Mouse (Mus musculus) thymus, postnatal 0 days (tissue): ENCODE data around the gene Epb41l2. TPM values are rescaled to one million over a fixed set of nuclear protein-coding genes. Genes with fewer than 3 reads are reported as not detected.

Experiments
- DNase-seq: peaks from one replicate; pipeline ENCODE4 v3.0.0-alpha.2; 2015; ENCODE audit warnings: low spot score
- polyA plus RNA-seq: library from polyadenylated mRNA; unstranded; fragments of >200 nt; fragmentation: Nextera tagmentation; extraction: Ambion mirVana; gene quantifications from 2 replicates; pipeline ENCODE4 v1.2.1, GENCODE M21; 2015

Epb41l2 gene
- 27.5 and 29.4 TPM in 2 replicates for polyA plus RNA-seq

DNA sequence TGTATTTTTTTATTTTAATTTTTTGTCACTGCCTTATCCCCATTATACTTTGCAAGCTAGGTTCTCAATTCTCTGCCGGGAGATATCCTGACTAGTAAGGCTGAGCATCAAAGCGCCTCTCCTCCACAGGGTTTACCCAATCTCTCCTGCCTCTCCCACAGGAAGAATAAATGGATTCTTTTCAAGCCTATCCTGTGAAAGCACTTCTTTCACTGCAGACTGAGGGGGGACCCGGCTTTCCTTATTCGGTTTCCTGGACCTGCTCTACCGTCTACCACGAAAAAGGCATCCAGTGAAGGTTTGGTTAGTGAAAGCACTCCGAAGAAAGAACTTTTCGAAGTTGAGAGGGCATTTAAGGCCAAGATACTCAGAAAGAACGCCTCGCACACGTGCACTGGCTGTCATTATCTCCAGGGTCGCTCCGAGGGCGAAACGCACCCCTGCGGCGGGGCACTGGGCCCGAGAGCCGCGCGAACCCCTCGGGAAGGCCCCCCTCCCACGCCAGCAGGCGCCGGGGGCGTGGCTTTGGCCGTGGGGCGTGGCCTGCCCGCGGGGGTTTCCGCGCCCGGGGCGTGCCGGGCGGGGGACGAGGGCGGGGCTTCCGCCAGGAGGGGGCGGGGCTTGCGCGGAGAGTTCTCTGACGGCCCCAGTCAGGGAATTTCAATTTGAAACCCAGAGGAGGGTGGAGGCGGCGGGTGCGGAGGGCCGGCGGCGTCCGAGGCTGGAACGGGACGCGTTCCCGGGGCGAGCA is at the start of gene Epb41l2:
TSS of gene Epb41l2 (plus strand) at position 591 of the 751 bp plus-strand sequence.
- DNase-seq: peak; percentile 90

DNA sequence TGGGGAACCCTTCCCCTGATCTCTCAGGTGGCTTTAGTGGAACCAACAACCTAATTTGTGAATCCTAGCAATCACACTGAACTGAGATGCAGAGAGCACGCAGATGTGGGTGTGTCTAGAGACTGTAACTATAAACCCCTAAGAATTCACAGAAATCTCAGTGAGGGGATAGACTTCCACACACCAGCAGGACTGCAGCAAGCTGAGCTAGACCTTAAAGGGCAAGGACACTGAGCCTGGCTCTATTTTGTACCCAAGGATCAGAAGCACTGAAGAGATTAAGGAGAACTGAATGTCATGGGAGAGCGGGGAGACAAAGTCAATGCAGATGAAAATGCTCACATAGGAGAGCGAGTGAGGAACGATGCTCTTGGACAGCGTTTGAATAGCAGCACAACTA is 49.6 kb upstream of the Epb41l2 start:
- DNase-seq: no peak

DNA sequence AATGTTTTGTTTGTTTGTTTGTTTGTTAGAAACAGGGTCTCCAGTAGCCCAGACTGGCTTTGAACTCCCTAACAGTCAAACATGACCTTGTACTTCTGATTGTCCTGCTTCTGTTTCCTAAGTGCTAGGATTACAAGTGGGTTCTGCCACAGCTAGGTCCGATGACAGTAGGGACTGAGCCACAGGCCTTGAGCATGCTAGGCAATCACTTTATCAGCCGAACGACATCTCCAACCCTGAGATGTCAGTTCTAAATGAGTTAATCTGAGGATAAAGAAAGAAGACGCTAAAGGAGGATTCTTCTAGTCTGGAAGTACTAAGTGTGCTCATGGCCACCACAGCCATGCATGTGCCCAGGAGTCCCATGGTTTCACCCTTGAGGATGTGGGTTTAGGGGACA is 48.9 kb upstream of the Epb41l2 start:
- DNase-seq: no peak

DNA sequence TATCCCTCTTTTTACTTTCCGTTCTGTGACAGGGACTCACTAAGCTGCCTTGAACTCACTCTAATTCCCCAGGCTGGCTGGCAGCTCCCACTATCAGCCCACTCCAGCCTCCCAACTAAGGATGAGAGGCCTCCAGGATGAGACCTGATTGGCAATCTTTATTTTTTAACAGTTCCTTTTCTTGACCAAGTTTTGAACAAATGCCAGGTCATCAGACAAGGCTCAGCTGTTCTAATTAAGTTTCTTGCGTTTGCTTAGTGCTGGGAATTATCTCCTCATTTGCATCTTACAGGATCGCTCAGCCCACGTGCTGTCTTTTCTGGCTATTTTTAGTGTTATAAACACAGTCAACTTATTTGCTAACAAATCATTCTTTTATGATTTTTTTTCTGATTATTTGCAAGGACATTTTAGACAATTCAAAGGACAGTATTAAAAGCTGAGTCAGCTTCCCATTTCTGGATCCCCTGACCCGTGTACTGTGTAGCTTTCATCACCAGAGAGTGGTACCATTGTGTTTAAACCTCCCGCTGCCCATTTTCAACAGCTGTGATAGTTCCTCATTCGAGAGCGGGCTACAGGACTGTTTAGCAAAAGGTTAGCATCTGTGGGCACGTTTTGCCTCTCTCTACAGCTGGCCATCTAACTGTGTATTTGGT is 47.9 kb upstream of the Epb41l2 start:
- no peak for DNase-seq

DNA sequence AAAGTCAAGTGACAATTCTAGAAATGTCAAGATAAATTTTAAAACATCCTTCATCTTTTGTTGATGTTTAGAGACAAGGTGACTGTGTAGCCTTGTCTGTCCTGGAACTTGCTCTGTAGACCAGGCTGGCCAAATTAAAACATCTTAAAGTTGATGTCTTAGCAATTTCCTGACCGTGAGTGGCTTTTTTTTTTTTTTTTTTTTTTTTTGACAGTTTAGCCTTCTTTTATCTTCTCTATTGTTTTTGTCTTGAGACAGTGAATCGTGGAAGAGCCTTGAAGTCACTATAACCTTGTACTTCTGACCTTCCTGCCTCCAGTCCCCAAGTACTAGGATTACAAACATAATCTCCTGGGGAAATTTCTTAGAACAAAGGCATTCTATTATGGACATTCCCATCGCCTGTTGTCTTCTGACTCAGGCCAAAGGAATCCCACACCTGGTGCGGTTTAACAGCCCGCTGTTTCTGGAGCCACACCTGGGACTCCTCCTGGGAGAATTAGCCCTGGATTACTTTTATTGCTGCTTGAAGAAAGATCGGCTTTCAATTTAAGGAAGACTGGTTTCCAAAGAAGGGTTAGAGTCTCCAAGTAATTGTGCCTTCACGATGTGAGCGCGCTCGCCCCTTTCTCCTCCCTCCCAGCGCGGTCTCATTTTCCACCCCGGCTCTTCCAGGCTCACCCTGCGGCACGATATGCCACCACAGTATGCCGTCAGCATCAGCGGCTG is 45.6 kb upstream of the Epb41l2 start:
- no peak for DNase-seq

DNA sequence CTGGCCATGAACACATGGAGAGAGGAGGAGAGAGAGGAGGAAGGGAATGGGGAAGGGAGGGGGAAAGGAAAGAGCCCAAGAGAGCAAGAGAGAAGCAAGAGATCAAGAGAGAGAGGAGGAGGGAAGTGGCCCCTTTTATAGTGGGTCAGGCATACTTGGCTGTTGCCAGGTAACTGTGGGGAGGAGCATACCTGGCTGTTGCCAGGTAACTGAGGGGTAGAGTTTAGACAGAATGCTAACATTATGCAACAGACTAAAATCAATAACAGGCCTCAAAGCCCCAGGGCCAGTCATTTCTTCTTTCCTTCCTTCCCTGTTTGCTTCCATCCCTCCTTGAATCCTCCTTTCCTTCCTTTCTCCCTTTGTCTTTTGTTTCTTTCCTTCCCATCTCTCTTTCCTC is 41.9 kb upstream of the Epb41l2 start:
- no peak for DNase-seq

DNA sequence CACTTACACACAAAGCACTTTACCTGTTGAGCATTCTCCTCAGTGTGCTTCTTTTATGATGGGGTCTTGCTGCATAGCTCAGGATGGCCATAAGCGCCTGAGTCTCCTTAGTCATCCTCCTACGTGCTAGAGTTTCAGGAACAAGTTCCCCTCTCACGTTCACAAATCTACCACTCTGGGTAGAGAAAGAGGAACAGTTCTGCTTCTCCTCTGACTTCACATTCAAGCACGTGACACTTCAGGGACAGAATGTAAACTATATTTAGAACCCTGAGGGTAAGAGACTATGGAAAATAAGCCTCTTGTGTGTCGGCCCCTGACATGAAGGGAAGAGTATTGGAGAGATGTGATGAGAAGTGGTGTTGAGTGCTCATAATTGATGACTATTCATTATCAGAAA is 41.2 kb upstream of the Epb41l2 start:
- DNase-seq: no peak

DNA sequence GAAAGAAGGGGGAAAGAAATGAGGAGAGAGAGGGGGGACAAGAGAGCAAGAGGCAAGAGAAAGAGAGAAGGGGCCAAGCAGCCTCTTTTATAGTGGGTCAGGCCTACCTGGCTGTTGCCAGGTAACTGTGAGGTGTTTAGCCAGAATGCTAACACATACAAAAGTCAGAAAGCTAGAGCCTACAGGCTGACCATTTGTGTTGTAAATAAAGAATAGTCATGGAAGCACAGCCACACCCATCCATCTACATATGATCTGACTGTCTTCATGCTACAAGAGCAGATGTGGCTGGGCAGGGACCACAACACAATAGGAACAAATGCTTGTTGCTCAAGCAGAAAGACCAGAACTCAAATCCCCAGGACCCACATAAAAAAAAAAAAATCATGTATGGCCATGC is 40.1 kb upstream of the Epb41l2 start:
- no peak for DNase-seq

DNA sequence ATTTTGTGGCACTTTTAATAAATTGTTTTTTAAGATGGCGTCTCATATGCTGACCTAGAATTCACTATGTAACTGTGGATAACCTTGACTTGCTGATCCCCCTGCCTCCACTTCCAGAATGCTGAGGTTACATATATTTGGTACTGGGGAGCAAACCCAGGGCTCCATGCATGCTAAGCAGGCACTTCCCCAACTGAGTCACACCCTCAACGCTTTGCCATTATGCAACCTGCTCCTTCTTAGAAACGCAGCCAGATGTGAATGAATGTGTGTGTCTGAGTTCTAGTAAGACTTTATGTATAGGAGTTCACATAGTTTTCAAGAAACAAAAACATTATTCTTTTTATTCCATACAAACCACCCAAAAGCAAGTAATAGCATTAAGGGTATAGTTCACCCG is 38.4 kb upstream of the Epb41l2 start:
- DNase-seq: no peak

DNA sequence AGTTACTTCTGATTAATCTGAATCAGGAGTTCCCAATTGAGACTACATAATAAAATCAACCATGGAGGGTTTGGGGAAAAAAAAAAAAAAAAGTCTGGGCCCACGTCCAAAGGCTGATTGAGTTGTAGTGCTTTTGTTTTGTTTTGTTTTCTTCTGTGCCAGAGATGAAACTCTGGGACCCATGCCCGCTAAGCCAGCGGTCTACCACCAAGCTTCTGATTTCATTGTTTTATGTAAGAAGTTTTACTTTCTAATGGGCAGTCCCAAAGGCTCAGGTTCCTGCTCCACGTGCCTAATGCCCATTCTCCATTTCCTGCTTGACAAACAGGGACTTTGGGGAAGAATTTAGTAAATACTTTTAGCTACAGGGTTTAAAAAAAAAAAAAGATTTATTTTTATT is 33.9 kb upstream of the Epb41l2 start:
- DNase-seq: no peak

DNA sequence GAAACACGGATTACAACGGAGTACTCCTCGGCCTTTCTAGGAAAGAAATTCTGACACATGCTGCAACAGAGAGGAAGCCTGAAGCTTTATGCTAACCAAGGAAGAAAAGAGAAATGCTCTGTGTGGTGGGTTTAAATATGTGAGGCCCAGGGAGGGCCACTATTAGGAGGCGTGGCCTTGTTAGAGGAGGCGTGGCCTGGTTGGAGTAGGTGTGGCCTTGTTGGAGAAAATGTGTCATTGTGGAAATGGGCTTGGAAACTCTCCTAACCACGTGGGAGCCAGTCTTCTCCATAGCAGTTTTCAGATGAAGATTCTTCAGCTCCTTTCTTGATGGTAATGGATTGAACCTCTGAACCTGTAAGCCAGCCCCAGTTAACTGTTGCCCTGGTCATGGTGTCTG is 32.1 kb upstream of the Epb41l2 start:
- DNase-seq: no peak

DNA sequence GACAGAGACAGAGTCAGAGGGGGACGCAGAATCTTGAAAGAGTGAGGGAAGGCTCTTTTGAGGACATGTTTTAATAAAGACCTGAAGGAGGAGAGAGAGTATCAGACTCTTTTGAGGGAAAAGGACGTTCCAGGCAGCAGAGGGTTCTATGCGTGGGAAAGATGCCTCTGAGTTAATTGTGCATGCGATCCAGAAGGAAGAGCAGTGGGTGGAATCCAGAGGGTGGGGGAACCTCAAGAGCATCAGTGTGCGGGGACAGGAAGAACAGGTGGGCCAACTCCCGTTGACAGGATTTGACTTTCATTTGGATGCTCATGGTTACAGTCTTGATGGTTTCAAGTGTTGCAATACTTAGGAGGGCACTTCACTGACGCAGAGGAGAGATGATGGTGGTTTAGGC is 29.5 kb upstream of the Epb41l2 start:
- DNase-seq: no peak

DNA sequence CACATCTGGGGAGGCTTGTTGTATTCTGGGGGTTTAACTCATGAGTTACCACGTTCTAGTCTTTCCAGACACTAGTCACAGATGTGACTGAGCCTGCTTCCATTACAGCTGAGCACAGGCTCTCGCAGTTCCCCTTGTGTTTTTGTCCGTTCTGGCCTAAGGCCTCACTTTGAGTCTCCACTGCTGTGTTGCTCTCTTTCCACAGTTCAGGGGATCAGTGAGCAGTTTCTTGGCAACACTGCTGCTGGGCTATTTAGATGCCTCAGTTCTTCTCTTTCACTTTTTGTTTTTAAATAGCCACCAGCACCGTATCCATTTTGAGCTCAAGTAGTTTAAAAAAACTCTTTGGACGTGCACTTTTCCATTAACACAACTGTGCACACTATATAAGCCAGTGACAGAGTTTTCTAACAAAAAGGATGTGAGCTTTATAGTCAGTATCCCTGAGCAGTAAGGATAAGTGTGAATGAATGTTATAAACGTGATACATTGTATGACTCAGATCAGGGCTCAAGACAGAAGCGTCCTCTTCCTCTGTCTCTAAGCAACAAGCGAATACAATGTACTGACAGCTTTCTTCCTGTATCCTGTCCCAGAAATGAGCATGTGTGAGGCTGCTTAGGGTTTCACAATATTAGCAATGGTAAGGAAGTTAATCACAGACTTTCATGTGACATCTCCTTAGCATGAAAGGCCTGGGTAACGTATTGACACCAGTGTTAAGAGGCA is 28.1 kb upstream of the Epb41l2 start:
- no peak for DNase-seq

DNA sequence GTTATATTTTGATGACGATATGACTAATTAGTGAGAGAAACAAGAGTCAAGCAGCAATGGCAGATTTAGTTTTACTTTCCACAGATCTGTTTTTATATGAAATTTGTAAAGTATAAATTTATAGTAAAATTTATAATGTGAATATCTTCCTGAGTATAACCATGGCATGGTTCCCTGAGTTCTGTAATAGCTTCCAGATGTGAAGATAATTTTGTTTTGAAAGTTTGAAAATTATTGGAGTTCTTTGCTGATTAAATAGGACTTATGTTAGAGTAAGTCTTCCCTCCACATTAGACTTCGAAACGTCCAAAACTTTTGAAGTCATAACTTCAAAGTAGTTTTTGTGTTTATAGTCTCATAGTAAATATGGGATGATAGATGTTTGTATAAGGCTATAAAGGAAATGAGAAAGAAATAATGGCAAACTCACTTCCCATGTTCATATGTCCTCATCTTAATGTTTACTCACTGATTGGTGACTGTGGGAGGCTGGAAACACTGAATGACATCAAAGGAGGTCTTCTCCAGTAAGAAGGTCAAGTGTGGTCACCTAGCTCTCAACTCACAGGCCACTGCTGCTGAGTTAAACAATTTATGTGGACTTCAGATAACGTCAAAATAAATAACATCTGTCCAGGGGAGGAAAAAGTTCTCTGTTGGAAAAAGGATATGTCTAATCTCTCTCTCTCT is 26.1 kb upstream of the Epb41l2 start:
- no peak for DNase-seq

DNA sequence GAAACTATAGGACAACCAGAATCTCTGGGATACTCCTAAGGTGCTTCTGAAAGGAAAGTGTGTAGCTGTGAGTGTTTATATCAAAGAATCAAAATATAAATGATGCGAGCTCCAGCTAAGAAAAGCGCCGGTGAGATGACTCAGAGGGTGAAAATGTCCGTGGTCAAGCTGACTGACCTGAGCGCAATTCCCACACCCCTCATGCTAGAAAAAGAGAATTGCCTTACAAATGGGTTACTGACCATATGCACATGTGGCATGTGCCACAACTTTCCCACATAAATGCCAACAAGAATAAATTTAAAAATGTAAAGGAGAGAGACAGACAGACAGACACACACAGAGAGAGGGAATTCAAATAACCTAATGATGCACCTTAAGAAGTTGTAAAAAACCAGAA is 18.9 kb upstream of the Epb41l2 start:
- no peak for DNase-seq

DNA sequence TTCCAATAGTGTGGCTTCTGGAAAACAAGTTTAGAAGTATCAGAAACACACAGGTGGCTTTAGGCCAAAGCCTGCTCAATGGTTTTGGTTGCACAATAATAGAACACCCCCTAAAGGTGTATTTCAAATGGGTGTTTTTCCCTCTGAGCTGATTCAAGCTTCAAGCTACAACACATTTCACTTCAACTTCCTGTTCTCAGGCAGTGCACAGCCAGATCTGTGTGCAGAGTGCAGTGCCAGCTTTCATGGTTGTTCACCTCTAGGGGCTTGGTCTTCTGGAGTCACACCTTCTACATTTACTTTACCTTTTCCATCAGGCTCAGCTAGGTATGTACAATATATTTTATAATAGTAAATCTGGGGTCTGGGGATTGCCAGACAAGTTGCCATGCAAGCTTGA is 16.8 kb upstream of the Epb41l2 start:
- DNase-seq: no peak

DNA sequence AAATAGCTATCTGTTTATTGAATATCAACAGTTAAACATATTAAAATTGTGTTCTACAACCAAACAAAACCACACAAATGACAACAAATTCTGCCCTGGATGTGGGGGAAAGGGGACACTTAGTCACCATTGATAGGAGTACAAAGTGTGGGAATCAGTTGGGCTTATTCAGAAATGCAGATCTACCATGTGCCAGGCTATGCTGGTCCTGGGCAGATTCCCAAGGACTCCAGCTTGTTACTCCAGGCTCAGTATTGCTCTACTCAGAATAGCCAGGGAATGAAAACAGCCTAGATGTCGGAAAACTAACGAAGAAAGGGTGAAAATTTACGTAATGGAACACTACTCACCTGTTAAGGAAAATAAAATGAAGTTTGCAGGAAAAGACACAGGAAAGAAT is 5.7 kb upstream of the Epb41l2 start:
- no peak for DNase-seq

DNA sequence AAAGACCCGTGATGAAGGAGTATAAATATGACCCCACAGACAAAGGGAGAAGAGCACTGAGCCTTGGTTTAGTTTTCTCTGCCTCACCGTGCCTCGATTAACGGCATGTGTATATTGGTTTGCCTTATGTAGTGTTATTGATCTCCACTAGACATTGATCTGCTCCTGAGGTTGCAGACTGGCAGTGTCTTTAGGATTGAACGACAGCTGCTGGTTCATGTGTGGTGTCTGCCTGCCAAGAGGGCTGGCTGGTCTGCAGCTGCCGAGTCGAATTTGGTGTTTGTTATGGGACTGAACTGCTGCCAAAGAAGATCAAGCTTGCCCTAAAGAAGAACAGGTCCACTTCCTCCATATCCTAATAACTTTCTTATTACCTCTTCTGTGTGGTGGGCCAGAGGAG is 5.2 kb upstream of the Epb41l2 start:
- DNase-seq: no peak

DNA sequence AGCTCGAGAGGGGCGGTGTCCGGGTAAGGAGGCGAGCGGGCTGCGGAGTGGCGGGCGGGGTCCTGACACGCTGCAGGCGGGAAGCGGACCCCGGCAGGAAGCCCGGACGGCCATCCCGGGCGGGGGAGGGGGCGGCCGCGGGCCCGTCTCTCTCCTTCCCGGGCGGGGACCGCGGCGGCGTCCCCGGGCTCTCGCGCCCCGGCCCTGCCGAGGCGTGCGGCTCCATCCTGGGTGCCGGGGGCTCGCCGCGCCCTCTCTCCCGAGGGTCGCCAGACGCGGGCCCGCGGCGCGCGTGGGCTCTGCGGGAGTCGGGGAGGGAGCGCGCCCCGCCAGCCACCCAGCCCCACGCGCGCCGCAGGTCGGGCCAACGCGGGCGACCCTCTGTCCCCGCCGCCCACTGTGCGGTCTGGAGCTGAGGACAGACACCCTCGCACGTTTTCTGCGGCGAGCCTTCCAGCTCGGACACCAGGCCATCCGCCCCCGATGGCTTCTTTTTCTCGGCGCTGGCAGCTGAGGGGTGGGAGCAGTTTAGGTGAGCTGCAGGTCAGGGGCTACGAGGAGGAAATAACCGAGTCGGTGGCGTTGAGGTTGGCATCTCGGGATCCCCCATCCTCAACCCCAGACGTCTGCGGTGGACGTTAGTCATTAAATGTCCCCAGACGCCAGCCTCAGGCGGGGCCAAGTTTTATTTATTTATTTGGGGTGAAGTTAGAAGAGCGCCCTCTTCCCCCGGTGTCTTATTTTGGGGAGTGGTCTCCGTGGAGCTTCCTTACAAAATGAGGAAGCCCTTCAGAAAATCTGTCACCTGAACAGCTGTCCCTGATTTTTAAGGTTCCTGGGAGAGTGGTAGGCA is 587 bp downstream of the Epb41l2 start:
- peak; percentile 23 for DNase-seq

DNA sequence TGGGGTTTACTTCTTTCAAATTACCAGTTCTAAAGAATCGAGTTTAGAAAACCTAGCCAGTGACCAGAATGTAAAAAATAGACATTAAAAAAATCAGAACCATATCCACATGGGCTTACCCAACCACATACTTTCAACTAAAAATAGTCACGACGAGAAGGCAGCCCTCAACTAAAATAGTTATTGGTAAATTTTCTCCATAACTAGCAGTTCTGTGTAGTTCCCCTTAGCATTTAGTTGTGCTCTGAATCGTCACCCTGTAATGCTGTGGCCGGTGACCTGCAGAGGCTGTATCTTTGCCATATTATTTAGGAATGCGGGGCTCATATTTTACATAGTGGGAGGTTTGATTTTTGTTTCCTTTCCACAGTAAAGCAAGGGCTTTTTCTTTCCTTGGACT is 2.6 kb downstream of the Epb41l2 start:
- DNase-seq: no peak
